Mouse (Mus musculus): Measurements from ENCODE around the gene Trappc10.
"Not testable (repeated sequence)": the region's sequence is repeated elsewhere in the genome, so short reads cannot be mapped to it uniquely, and the experiment has no call there.

The Trappc10 gene

DNA sequence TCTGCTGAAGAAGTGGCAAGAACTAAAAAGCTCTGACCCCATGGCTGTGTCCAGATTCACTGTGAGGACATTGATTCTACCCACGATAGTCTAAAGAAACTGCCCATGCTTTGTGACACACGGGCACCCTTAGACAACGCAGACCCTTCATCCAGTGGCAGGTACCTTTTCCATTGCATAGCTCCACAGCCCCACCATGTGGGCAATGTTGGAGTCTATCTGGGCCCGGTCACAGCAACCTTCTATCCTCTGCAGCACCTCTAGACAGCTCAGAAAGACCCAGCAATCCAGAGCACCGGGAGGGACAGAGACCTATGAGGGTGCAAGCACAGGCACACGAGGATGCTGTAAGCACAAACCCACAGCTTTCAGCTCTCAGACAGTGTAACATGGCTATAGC, 33.1 kb downstream of the Trappc10 start:
- peak; percentile 18 for DNase-seq (ENCODE audit: low read depth)

DNA sequence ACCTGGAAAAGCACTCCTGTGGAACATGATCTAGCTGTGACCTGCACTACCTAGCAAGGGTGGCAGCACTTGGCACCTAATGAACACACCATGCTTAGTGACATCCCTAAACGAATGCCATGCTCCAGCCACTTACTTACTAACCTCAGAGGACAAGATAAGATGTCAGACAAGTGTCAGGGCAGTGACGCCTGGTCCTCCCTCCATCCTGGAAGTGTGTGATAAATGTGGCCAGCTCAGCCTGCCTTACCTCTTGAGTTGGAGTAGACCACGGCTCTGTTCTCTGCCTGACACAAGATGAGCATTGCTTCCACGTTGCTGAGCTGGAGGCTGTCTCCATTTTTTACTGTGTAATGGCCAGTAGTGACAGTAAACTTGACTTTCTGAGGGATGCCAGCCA, 43.3 kb downstream of the Trappc10 start:
- DNase-seq (ENCODE audit: low read depth) = no peak

DNA sequence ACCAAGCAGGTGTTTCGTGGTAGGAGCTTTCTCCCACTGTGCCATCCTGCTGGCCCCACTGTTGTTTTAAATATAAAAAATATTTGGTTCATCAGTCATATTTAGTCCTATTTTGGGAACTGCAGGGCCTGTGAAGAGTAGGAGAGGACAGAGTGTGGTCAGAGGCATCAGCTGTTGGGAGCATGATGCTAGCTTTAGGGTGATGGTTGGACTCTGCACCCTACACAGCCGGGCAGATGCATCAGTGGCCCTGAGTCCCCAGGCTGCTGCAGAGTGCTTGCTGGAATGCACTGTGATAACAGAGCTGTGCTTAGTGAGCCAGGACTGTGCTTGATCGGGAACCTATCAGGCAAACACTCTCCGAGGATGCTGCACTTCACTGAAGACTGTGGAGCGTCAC, 51.5 kb downstream of the Trappc10 start:
- no peak for DNase-seq (ENCODE audit: low read depth)

DNA sequence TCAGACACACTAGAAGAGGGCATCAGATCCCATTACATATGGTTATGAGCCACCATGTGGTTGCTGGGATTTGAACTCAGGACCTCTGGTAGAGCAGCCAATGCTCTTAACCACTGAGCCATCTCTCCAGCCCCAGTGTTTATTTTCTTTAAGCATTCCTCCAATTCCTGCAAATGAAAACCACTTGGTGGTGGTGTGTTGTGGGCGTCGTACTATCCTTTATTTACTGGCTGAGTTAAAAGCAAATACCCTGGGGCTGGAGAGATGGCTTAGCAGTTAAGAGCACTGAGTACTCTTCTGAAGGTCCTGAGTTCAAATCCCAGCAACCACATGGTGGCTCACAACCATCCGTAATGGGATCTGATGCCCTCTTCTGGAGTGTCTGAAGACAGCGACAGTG, 58.4 kb downstream of the Trappc10 start:
- DNase-seq (ENCODE audit: low read depth) = not testable (repeated sequence)

DNA sequence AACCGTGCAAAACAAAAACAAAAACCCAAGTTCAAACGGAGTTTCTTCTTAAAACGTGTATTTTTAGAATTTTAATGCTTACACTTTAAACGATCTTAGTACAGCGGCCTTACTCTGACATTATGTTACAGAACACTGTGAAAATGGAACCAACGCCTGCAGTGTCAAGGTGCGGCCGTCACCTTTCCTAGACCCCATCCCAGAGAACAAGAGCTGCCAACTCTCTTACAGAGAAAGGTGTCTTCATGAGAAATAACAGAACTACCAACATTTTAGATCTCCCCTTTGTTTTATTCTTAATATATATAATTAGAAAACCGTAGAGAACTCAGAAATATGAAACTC, 59.1 kb downstream of the Trappc10 start:
- DNase-seq (ENCODE audit: low read depth) = no peak

DNA sequence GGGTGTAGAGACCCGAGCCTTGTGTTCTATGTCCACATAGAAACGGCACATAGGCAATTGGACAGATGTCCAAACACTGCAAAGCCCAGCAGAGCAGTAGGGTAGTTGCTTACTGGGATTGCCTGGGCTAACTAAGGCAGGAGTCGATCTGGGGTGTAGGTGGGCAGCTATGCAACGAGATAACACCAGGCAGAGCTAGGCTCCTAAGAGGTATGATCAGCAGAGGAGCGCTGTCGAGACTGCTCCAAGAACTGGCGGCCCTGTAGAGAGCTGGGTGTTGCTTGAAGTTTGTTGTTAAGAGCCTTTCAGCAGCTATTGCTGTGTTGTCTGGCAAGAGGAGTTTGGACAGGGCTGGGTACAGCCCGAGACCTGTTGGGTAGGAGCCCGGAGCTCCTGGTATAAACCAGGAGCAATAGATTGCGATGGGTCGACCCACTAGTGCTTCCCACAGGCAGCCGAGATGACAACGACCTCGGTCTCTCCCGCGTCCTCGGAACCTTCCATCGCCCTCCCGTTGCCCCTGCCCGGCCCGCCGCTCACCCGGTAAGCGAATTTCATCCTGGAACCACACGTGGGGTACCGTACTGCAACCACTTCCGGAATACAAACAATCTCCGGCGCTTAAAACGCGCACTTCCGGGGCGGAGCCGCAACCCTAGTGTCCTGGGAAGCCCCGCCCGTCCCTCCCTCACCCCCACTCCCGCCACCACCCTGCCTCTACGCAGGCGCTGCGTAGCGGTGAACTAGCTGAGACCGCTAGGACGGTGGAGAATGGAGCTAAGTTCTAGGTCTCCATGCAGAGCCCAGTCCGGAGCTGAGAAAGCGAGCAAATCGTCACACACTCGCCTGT, 59.7 kb downstream of the Trappc10 start, which contains the start of gene Pwp2:
Gene Pwp2, minus strand, starts transcription at position 619 of the 850 bp plus-strand sequence.
- peak; percentile 95 for DNase-seq (ENCODE audit: low read depth)

DNA sequence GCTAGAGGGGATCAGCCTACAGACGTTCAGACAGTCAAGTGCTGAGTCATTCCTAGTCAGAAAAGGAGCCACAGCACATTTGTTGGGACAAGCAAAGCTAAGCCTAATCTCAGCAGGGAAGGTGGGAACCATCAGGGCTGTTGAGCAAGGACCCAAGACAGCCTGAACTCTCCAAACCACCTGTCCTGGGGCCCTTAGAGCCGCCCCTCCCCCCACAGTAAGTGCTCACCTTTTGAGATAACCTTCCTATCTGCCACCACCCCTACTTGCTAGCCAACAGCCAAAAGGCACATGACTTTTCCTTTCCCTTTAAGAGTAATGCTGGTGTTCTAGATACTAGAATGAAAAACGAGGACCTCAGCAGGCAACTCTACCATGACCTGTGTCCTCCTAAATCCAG, 60.9 kb downstream of the Trappc10 start:
- no peak for DNase-seq (ENCODE audit: low read depth)

DNA sequence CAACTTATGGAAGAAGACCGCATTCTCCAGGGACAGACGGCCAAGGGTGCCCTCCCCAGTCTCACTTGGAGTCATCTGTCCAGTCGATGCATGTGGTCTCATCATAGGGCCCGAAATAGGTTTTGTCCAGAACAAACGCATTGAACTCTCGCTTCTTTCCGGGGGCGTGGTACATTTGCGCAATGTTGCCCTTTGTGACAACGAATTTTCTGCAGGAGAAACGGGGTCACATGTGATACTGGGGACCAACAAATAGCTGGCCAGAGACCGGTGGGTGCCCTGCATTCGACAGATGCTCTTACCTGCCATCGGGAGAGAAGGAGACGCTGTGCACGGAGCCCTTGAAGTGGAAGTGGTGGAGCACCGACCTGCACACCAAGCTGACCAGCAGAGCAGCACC, 62.1 kb downstream of the Trappc10 start:
- no peak for DNase-seq (ENCODE audit: low read depth)

DNA sequence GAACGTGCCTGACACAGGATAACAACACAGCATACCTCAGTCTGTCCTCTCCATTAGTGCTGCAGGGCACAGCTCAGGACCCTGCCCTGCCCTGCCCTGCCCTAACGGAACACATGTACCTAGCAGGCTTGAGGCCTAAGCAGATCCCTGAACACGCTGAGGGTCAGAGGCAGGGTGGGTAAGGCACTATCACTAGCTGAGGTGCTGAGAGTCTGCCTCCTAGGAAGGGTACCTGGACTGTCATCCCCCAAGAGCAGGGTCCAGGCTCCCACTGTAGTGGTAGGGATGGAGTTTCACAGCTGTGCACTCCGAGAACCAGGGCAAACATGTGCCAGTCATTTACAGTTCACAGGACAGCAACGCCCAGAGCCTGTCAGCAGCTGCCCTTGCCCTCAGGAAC, 70.0 kb downstream of the Trappc10 start:
- DNase-seq (ENCODE audit: low read depth) = no peak

DNA sequence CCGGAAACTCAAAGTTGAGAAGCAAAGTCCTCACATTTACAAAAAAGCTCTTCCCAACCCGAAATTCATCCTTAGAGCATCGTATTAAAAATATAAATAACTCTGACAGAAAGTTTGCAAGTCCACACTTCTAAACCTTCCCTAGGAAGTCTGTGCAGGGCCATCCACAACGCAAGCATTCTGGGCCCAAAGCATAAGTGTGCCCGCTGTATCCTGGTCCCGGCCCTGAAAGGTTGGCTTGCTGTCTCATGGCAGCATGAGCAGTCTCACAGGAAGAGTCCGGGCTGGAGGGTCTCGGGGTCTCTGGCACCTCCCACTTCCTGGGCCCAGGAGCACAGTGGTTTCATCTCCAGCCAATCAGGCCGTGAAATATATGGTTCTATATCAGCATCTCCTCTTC, 72.9 kb downstream of the Trappc10 start:
- DNase-seq (ENCODE audit: low read depth) = no peak

DNA sequence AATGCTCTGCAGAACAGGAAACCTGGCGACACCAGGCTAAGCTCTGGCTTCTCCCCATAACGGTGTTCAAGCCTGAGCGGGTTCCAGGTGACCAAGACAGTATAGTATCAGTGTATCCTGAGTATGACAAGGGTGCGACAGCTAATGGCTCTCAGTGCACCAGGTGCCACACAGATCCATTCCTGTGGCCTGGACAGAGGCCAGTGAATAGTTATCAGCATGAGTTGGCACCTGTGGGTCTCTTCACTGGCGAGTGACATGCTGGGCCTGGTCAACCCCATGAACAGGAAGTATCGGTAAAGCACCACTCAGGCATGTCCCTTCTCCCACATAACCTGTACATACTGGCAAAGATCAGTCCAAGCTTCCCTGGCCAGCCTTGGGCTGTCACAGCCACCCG, 73.4 kb downstream of the Trappc10 start:
- no peak for DNase-seq (ENCODE audit: low read depth)

DNA sequence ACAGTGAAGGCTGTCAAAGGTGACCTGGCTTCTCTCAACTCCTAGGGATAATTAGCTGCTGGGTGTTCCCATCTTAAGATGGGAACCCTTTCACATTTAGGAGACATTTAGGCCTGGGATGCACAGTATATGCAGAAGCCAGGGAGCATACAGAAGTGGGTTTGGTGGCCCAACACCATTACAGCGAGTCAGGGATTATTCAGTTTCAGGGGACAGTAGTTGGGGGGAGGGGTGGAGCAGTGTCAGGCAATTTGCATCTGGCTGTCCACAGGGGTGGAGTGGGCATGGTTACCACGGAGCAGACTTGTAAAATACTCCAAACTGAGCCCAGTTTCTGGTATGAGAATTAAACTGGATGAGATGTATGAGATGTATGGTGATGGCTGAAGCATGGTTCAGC, 74.0 kb downstream of the Trappc10 start:
- no peak for DNase-seq (ENCODE audit: low read depth)

DNA sequence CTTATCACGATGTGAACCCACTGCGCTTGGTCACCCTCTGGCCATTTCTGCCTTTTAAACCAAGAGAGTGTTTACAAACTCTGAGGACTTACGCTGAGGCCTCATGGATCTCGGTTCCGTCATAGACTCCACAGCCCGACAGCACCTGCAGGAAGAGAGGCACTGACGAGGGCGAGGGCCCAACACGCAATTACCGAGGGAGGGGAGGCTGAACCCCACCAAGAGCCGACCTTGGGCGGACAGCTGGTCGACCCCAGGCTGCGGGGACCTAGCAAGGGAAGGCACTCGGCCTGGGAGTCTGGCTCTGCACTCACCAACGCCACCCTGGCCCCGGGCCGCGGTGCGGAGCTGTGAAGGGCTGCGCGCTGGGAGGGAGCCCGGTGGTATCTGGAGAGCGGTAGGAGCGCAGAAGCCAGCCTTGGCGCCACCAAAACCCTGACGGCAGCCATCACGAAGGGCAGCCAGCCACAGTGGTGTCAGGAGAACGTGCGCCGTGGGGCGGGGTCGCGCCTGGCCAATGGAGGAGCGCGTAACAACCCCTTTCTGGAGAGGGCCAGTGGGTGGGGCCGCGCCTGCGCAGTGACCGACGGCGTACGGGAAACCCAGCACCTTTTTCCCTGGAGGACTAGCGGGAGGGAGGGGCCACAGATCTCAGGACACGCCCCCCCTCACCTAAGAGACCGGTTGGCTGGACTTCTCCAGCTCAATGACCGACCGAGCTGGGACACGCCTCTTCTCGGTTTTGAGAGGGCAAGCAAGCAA, 75.0 kb downstream of the Trappc10 start, which contains the start of gene D10Jhu81e:
Gene D10Jhu81e, minus strand, starts transcription at position 502 of the 762 bp plus-strand sequence.
- DNase-seq (ENCODE audit: low read depth) = peak; percentile 99

DNA sequence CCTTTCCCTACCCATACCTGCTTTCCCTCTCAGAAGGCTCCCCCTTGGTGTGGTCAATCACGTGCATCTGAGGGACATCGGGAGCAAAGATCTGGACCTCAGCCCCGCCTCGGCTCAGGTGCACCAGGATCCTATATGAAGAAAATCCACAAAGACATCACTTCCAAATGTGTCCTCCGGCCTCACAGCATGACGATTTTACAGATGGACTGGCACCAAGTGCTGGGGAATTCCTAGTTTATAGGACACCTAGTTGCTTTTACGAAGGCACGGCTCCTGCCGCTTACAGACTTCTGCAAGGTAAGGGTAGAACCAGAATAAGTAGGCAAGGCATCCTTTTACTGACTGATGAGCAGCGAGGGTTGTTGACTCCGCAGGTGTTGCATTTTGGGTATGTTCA, 75.6 kb downstream of the Trappc10 start:
- no peak for DNase-seq (ENCODE audit: low read depth)

DNA sequence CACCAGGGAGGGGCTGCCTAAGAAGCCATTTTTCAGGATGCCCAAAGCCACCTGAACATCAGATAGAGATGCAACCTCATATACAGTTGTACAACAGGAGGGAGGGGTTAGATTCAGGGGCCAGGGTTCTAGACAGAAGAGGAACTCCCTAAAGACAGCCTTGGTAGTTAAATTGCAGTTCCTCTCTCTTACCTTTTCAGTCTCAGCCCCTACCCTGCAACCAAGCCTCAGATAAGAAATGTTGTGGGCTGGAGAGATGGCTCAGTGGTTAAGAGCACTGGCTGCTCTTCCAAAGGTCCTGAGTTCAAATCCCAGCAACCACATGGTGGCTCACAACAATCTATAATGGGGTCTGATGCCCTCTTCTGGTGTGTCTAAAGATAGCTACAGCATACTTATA, 76.7 kb downstream of the Trappc10 start:
- DNase-seq (ENCODE audit: low read depth) = no peak

DNA sequence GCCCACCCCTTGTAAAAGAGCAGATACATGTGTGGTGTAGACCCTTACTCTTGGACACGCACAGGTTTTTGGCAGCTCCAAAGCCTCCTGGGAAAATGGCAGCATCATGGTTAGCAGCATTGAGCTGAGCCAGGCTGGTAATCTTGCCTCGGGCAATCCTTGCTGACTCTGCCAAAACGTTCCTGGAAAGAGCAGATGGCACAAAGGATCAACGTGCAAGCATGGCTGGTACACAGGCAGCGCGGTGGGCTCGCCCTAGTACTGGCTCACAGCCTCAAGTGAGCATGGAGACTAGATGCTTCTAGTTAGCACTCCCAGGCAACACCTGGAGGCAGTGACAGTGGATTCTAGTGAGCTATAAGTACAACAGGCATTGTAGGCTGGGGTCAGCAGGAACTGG, 77.1 kb downstream of the Trappc10 start:
- no peak for DNase-seq (ENCODE audit: low read depth)

DNA sequence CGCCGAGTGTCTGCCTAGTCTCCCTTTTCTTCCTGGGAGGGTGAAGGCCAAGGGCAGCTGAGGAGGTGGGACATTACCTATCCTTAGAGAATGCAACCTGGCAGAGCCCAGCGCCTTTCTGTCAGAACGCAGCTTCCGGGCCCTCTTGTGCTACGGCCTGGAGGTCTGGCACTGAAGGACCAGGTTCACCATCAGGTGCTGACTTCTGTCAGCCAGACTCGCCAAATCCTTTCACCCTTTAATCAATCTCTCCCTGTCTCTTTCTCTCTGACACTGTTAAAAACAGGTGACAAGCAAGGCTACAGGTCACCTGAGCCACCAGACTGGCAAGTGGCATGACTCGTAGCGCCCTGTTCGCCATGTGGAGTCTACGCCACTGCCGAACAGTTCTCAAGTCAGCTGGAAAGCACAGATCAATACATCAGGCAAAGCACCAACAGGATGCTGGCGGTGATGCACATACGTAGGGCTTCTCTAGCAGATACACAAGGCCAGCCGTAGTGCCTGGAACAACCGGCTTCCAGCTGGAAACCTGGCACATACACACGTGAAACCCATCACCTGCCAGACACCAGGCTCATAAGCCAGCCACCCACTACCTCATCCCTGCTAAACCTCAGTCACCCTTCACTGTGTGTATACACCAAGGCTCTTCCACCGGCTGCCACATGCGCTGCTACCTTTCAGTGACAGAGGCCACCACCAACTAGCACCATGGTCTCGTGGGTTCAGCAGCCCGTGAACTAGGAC, 79.0 kb downstream of the Trappc10 start:
- no peak for DNase-seq (ENCODE audit: low read depth)

DNA sequence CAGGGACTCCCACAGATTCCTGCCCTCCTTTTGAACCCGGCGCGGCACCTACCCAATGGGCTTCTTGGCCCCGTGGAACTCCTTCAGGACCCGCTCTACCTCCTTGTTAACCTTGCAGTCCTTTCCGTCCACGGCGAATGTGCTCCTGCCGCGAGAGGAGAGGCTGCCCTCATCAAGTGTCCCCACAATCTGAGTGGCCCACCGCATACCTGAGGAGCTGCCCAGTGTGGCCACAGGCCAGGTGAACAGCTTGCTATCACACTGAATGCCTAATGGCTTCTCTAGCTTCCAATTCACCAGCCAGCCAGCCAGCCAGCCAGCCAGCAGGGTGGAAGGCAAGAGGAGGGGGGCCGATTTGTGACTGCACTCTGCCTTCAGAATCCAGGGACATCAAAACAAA, 79.7 kb downstream of the Trappc10 start:
- no peak for DNase-seq (ENCODE audit: low read depth)

DNA sequence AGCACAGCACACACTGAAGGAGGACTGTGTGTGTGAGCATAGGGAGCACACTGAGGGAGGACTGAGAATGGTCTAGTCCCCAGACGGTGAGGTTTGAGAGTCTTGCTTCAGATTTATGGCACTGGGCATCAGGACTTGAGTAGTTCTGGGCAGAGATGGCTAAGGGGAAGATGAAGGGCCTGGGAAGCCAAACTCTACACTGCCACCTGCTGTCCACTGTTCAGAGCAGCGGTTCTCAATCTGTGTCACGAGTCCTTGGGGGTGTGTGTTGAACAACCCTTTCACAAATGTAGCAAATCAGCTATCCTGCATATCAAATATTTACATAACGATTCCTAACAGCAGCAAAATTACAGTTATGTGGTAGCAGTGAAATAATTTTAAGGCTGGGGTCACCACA, 80.5 kb downstream of the Trappc10 start:
- DNase-seq (ENCODE audit: low read depth) = peak; percentile 80

DNA sequence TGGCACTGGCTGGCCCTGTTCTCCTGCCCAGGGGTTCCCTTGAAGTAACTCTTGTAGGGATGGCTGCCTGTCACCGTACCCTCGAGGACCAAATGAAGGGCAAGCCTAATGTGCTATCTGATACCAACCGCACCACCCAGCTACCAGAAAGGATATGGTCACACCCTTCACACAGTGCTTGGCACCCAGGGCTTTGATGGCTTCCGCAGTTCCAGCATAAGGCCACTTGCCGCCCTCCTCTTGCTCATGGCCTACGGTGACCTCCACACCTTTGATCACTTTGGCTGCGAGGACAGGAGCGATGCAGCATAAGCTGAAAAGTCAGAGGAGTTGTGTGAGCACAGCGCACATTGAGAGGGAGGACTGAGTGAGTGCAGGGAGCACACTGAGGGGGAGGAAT, 81.2 kb downstream of the Trappc10 start:
- DNase-seq (ENCODE audit: low read depth) = no peak

DNA sequence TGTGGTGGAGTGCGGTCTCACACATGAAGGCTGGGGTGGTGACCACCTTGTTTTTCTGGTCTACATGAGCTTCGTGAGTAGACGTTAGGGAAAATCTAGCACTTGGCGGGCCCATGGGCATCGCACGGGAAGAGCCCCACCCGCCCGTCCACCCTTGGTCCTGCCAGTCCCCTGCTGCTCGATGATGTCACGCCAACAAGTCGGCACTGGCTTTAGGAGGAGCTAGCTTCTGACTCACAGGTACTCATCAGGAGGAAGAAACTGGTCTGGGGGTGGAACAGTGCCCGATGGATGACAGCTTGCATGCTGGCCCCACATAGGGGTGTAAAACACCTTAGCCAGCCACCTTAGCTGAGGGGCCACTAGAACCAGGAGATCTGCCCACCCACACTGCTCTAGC, 81.8 kb downstream of the Trappc10 start:
- no peak for DNase-seq (ENCODE audit: low read depth)

DNA sequence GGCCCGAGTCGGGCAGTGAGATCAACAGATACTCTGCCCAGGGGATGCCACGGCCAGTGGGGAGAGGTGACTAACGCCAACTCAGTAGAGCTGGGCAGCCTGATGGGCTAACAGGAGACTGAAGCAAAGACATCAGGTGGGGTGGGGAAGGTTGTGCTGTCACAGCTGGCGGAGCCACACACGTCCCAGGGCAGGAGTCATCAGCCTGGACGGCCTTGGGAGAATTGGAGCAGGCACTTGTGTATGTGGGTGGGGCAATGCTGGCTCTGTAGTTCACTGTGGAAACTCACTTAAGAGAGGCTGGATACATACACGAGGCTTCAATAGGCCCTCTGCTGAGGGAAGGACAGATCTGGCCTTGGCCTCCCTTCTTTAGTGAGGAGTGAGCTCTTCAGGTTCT, 83.3 kb downstream of the Trappc10 start:
- no peak for DNase-seq (ENCODE audit: low read depth)

Data from 416B (cell line).